In the genomic region with DNA sequence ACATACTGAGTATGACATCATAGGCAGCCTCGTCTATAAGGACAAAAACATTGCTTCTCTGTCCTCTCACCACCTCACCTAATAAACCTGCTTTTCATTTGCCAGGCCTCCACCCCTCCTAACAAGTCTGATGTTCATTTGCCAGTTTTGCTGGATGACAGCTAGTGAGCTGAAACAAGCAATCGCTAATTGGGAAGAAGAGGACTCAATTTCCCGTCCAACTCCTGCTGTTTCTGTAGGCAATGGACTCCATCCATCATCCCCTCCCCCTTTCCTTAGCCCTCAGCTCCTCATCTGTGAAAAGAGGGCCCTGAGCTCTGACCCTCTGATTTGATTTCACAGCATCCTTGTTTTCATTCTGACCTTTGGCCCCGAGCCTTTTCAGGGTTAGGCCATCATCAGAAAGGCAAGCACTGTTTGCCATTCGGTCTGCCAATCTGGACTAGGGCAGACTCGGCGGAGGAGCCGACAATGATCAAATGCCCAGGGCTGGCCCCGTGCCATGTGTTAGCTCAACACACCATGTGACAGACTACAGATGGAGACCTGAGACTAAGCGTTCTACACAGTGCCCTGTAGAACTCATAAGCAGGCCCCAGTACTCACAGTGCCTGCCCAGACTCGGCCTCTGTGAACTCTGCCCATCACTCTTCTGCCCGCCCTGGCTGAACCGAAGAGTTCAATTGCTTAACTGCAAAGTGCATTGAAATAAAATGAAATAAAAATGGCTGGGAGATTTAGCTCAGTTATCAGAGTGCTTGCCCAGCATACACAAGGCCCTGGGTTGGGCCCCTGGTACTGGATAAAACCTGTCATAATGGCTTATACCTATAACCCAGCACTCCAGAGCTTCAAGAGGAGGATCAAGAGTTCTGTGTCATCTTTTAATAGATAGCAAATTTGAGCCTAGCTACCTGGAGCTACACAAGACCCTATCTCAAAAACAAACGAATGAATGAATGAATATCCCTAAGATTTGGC, we compare ENCODE assay signal across 9 mouse cellular contexts.
DNase-seq lines count a peak whose midpoint lies in the region; ATAC-seq lines count a peak whose summit lies in the region.
"Had no signal": no experiment of that assay in that cellular context is flagged by ENCODE, and none has a peak within 500 bp of the region (broad histone marks: within the 10 kb centered on the region; RNA-seq: fewer than 3 reads in every experiment).

No protein-coding gene starts in this region.

- peak; percentile 85 for DNase-seq in heart, adult 11 months
- no peak for DNase-seq in heart, postnatal 4 days
- DNase-seq in cerebellum, adult 9-10 months: peak; percentile 95
- peak; percentile 41 to 42 for DNase-seq in frontal cortex, postnatal 10 days (ENCODE audit: low spot score in 2 of 2)
- peak; percentile 78 for DNase-seq in kidney, postnatal 14 days
- DNase-seq in limb, embryonic 11.5 days (ENCODE audit: low spot score): no peak
- peak; percentile 55 for DNase-seq in retina, embryonic 14.5 days (ENCODE audit: low spot score)
- DNase-seq in thymus, adult 18-20 months: no peak
- DNase-seq: liver, embryonic 13.5 days had no signal

- no peaks in the 10 kb centered on the region for H3K36me3 ChIP-seq in limb, embryonic 11.5 days (ENCODE audit: control insufficient read depth, insufficient read depth, low read length)
- H3K36me3 ChIP-seq: liver, embryonic 13.5 days had no signal

- no peak overlapping the region for H3K27ac ChIP-seq in limb, embryonic 11.5 days (replicated peaks; ENCODE audit: low read depth, low read length)
- H3K27ac ChIP-seq: liver, embryonic 13.5 days had no signal

- ATAC-seq in limb, embryonic 11.5 days (ENCODE audit: insufficient number of reproducible peaks, low FRiP score, low TSS enrichment, low read depth): peak; percentile 60; the same call in 1 of the 2 replicates

- no peak overlapping the region for H3K4me3 ChIP-seq in limb, embryonic 11.5 days (ENCODE audit: low read depth, low read length)
- H3K4me3 ChIP-seq: liver, embryonic 13.5 days had no signal

- H3K9ac ChIP-seq in limb, embryonic 11.5 days (ENCODE audit: low read length): no peak overlapping the region
- H3K9ac ChIP-seq: liver, embryonic 13.5 days had no signal

- H3K27me3 ChIP-seq in limb, embryonic 11.5 days (ENCODE audit: control insufficient read depth, insufficient read depth, low read length): no peaks in the 10 kb centered on the region
- H3K27me3 ChIP-seq: liver, embryonic 13.5 days had no signal

- no peaks in the 10 kb centered on the region for H3K9me3 ChIP-seq in limb, embryonic 11.5 days (ENCODE audit: control insufficient read depth, low read length)
- H3K9me3 ChIP-seq: liver, embryonic 13.5 days had no signal

- 46% methylated on average over 14 of the region's 14 CpGs for WGBS in limb, embryonic 11.5 days

- H3K4me2 ChIP-seq in limb, embryonic 11.5 days (ENCODE audit: low read depth, severe bottlenecking): no peak overlapping the region
- H3K4me2 ChIP-seq: liver, embryonic 13.5 days had no signal

- H3K4me1 ChIP-seq in limb, embryonic 11.5 days (ENCODE audit: control insufficient read depth, insufficient read depth, low read length): no peaks in the 10 kb centered on the region
- H3K4me1 ChIP-seq: liver, embryonic 13.5 days had no signal

Comparison
In these comparisons a context has a peak if more than half of its experiments do, and no peak if none do; other contexts are left out.
1. DNase-seq: peak in heart, adult 11 months (single experiment), cerebellum, adult 9-10 months (single experiment), frontal cortex, postnatal 10 days (2 of 2), kidney, postnatal 14 days (single experiment) and retina, embryonic 14.5 days (single experiment); none in heart, postnatal 4 days (single experiment), limb, embryonic 11.5 days (single experiment) and thymus, adult 18-20 months (0 of 2).